Mouse (Mus musculus) midbrain, embryonic 11.5 days (tissue): ENCODE data around the gene Trpc2. TPM values are rescaled to one million over a fixed set of nuclear protein-coding genes. Genes with fewer than 3 reads are reported as not detected.

Experiments used
- ATAC-seq: fragments of 200-750 bp; cut with Nextera tagmentation; 2 replicates; pipeline ENCODE4 v1.8.0; 2017; ENCODE audit warnings: moderate TSS enrichment, moderate library complexity; ENCODE audit not compliant: low FRiP score
- DNase-seq: peaks from one replicate; pipeline ENCODE4 v3.0.0; 2015; ENCODE audit warnings: low spot score; ENCODE audit errors: missing footprints
- H3K27ac ChIP-seq: fragments of 300-500 bp; sonication (generic); 2 replicates; pipeline ENCODE4 v1.5.1; 2014; ENCODE audit warnings: low read depth, low read length
- H3K27me3 ChIP-seq: fragments of 300-500 bp; sonication (generic); 2 replicates; pipeline ENCODE4 v1.6.1; 2014; ENCODE audit warnings: mild to moderate bottlenecking, low read length, moderate library complexity, mixed read lengths; ENCODE audit not compliant: control insufficient read depth, insufficient read depth
- H3K36me3 ChIP-seq: fragments of 300-500 bp; sonication (generic); 2 replicates; pipeline ENCODE4 v1.6.1; 2014; ENCODE audit warnings: mild to moderate bottlenecking, low read length, moderate library complexity, mixed read lengths; ENCODE audit not compliant: control insufficient read depth, insufficient read depth
- H3K4me1 ChIP-seq: fragments of 300-500 bp; sonication (generic); 2 replicates; pipeline ENCODE4 v1.6.1; 2014; ENCODE audit warnings: low read length; ENCODE audit not compliant: control insufficient read depth, insufficient read depth
- H3K4me2 ChIP-seq: fragments of 300-500 bp; sonication (generic); 2 replicates; pipeline ENCODE4 v1.6.1; 2014; ENCODE audit warnings: mild to moderate bottlenecking, moderate library complexity
- H3K4me3 ChIP-seq: fragments of 300-500 bp; sonication (generic); 2 replicates; pipeline ENCODE4 v1.5.1; 2014; ENCODE audit warnings: low read depth, low read length
- H3K9ac ChIP-seq: fragments of 300-500 bp; sonication (generic); 2 replicates; pipeline ENCODE4 v1.6.1; 2014; ENCODE audit warnings: low read length
- H3K9me3 ChIP-seq: fragments of 300-500 bp; sonication (generic); 2 replicates; pipeline ENCODE4 v1.6.1; 2016; ENCODE audit warnings: low read length; ENCODE audit not compliant: control insufficient read depth
- WGBS: fragments of 180-500 bp; shearing (Covaris S2); extraction: QIAGEN DNeasy Blood & Tissue Kit; methylation state at CpG from one replicate; pipeline ENCODE4 v1.1.7; 2014; 5-methylcytosine and 5-hydroxymethylcytosine counted together
- polyA plus RNA-seq: library from polyadenylated mRNA; unstranded; fragments of >200 nt; fragmentation: Nextera tagmentation; extraction: Ambion mirVana; gene quantifications from 2 replicates; pipeline ENCODE4 v1.2.1, GENCODE M21; 2014

Trpc2 gene
- polyA plus RNA-seq, 1 experiment from 2014 or later: not detected

GRCm38 (mm10) chr7:102109171-102109570 is 26.3 kb downstream of the Trpc2 start, which contains the start of gene Art5:
Gene Art5, minus strand, starts transcription at chr7:102109489.
- Histone ChIP-seq H3K27ac (no peak within 1 kb of the TSS), H3K9me3 (no peaks in the 10 kb centered on the region), H3K4me3 (no peak within 1 kb of the TSS), H3K27me3 (no peaks in the 10 kb centered on the region; the same call in 1 of the 2 replicates), H3K4me1 (peaks cover 5% of the 10 kb centered on the region), H3K36me3 (no peaks in the 10 kb centered on the region), H3K9ac (no peak within 1 kb of the TSS), H3K4me2 (no peak within 1 kb of the TSS)
- ATAC-seq (no peak), DNase-seq (peak; percentile 66)
- 84% methylated on average over 7 of the region's 7 CpGs for WGBS

GRCm38 (mm10) chr7:102109746-102110145 is 26.8 kb downstream of the Trpc2 start:
- DNase-seq: peak; percentile 51
- Histone ChIP-seq H3K9ac (no peak overlapping the region), H3K4me1 (peaks cover 5% of the 10 kb centered on the region), H3K36me3 (no peaks in the 10 kb centered on the region), H3K9me3 (no peaks in the 10 kb centered on the region), H3K4me3 (no peak overlapping the region), H3K27me3 (no peaks in the 10 kb centered on the region; the same call in 1 of the 2 replicates), H3K4me2 (no peak overlapping the region), H3K27ac (no peak overlapping the region)
- WGBS: 89% methylated on average over 4 of the region's 4 CpGs
- no peak for ATAC-seq

- ATAC-seq (no peak), DNase-seq (peak; percentile 33)
- no peaks in the 10 kb centered on the region for H3K4me1 ChIP-seq
- H3K9me3 ChIP-seq: no peaks in the 10 kb centered on the region
- WGBS: 80% methylated on average over 45 of the region's 45 CpGs
- H3K4me3 ChIP-seq: no peak overlapping the region
- H3K4me2 ChIP-seq: no peak overlapping the region
- H3K27ac ChIP-seq: no peak overlapping the region
- no peaks in the 10 kb centered on the region for H3K36me3 ChIP-seq
- H3K9ac ChIP-seq: no peak overlapping the region
- H3K27me3 ChIP-seq: no peaks in the 10 kb centered on the region
Observed at GRCm38 (mm10) chr7:102113151-102113729, 30.3 kb downstream of the Trpc2 start.

GRCm38 (mm10) chr7:102116579-102117331 is 33.8 kb downstream of the Trpc2 start, which contains the start of gene Chrna10:
Gene Chrna10, minus strand, starts transcription at chr7:102116828.
- no peak for DNase-seq
- 34% methylated on average over 7 of the region's 7 CpGs for WGBS
- no peaks in the 10 kb centered on the region for H3K4me1 ChIP-seq

GRCm38 (mm10) chr7:102117382-102117781 is 34.5 kb downstream of the Trpc2 start:
- H3K36me3 ChIP-seq: peaks cover 25% of the 10 kb centered on the region
- 72% methylated on average over 6 of the region's 6 CpGs for WGBS
- no peaks in the 10 kb centered on the region for H3K4me1 ChIP-seq
- H3K27me3 ChIP-seq: no peaks in the 10 kb centered on the region
- no peak for ATAC-seq
- H3K9me3 ChIP-seq: no peaks in the 10 kb centered on the region
- no peak overlapping the region for H3K27ac ChIP-seq
- H3K9ac ChIP-seq: no peak overlapping the region
- no peak for DNase-seq
- H3K4me2 ChIP-seq: no peak overlapping the region
- no peak overlapping the region for H3K4me3 ChIP-seq

More at GRCm38 (mm10) chr7:102116579-102117331, 33.8 kb downstream of the Trpc2 start, which contains the start of gene Chrna10:
- Histone ChIP-seq H3K4me3 (no peak within 1 kb of the TSS), H3K36me3 (peaks cover 20% of the 10 kb centered on the region), H3K4me2 (no peak within 1 kb of the TSS), H3K9me3 (no peaks in the 10 kb centered on the region), H3K27me3 (no peaks in the 10 kb centered on the region), H3K9ac (no peak within 1 kb of the TSS), H3K27ac (no peak within 1 kb of the TSS)
- no peak for ATAC-seq

GRCm38 (mm10) chr7:102120326-102120725 is 37.4 kb downstream of the Trpc2 start:
- H3K36me3 ChIP-seq: peaks cover 52% of the 10 kb centered on the region
- H3K4me2 ChIP-seq: no peak overlapping the region
- H3K4me1 ChIP-seq: no peaks in the 10 kb centered on the region
- 96% methylated on average over 10 of the region's 10 CpGs for WGBS
- DNase-seq (no peak), ATAC-seq (no peak)
- H3K27ac ChIP-seq: no peak overlapping the region
- H3K27me3 ChIP-seq: no peaks in the 10 kb centered on the region
- H3K4me3 ChIP-seq: no peak overlapping the region
- H3K9me3 ChIP-seq: no peaks in the 10 kb centered on the region
- no peak overlapping the region for H3K9ac ChIP-seq

- ATAC-seq (no peak), DNase-seq (no peak)
- 95% methylated on average over 4 of the region's 4 CpGs for WGBS
- Histone ChIP-seq H3K4me2 (no peak overlapping the region), H3K9ac (no peak overlapping the region), H3K9me3 (no peaks in the 10 kb centered on the region), H3K27ac (no peak overlapping the region), H3K4me1 (no peaks in the 10 kb centered on the region), H3K27me3 (no peaks in the 10 kb centered on the region), H3K36me3 (peaks cover 30% of the 10 kb centered on the region), H3K4me3 (no peak overlapping the region)
Observed at GRCm38 (mm10) chr7:102132395-102132794, 49.5 kb downstream of the Trpc2 start.

- WGBS: 94% methylated on average over 1 of the region's 1 CpGs
- H3K9ac ChIP-seq: no peak overlapping the region
- DNase-seq (peak; percentile 91), ATAC-seq (no peak)
- H3K27ac ChIP-seq: no peak overlapping the region
- no peaks in the 10 kb centered on the region for H3K27me3 ChIP-seq
- H3K9me3 ChIP-seq: no peaks in the 10 kb centered on the region
- H3K4me1 ChIP-seq: no peaks in the 10 kb centered on the region
- H3K4me2 ChIP-seq: no peak overlapping the region
- H3K4me3 ChIP-seq: no peak overlapping the region
- peaks cover 26% of the 10 kb centered on the region for H3K36me3 ChIP-seq
Observed at GRCm38 (mm10) chr7:102137464-102137863, 54.5 kb downstream of the Trpc2 start.

- Histone ChIP-seq H3K4me3 (no peak overlapping the region), H3K9me3 (no peaks in the 10 kb centered on the region)
- 98% methylated on average over 5 of the region's 5 CpGs for WGBS
Observed at GRCm38 (mm10) chr7:102137898-102138297, 55.0 kb downstream of the Trpc2 start.

More at GRCm38 (mm10) chr7:102137898-102138297, 55.0 kb downstream of the Trpc2 start:
- Histone ChIP-seq H3K27me3 (no peaks in the 10 kb centered on the region), H3K27ac (no peak overlapping the region), H3K36me3 (peaks cover 24% of the 10 kb centered on the region), H3K9ac (no peak overlapping the region), H3K4me2 (no peak overlapping the region), H3K4me1 (no peaks in the 10 kb centered on the region)
- ATAC-seq (no peak), DNase-seq (no peak)
